Mouse (Mus musculus) liver, embryonic 14.5 days (tissue): Measurements from ENCODE around the gene Clnk.

Experiments used
- CTCF ChIP-seq: IDR thresholded peaks from 2 replicates; pipeline ENCODE4 v1.5.1; 2016; ENCODE audit warnings: antibody characterized with exemption, low read depth, control low read depth
- EP300 ChIP-seq: IDR thresholded peaks from 2 replicates; pipeline ENCODE4 v1.6.1; 2016; ENCODE audit warnings: antibody characterized with exemption, low read depth

GRCm38 (mm10) chr5:38813391-38814109 is 63.1 kb downstream of the Clnk start:
- TF ChIP-seq EP300 (no peak), CTCF (no peak)
